ENCODE assay signal across 8 mouse cellular contexts in genomic region chr5:125409348-125410090, GRCm38 (mm10). TPM values are rescaled to one million over a fixed set of nuclear protein-coding genes. Genes with fewer than 3 reads are reported as not detected.
A peak's percentile ranks its signal among the peaks of the same experiment; 100 is the strongest.
DNase-seq lines count a peak whose midpoint lies in the region; ATAC-seq and TF ChIP-seq lines count a peak whose summit lies in the region.

No protein-coding gene starts in this region.

- H3K9ac ChIP-seq in heart, embryonic 12.5 days = no peak overlapping the region
- H3K9ac ChIP-seq in midbrain, embryonic 14.5 days (replicated peaks; ENCODE audit: low read length) = no peak overlapping the region

- H3K4me1 ChIP-seq in thymus, adult 2 months (replicated peaks; ENCODE audit: control insufficient read depth, insufficient read depth, low read length) = peaks cover 20% of the 10 kb centered on the region
- H3K4me1 ChIP-seq in heart, embryonic 12.5 days (replicated peaks) = peaks cover 23% of the 10 kb centered on the region
- peaks cover 7% of the 10 kb centered on the region for H3K4me1 ChIP-seq in midbrain, embryonic 14.5 days (ENCODE audit: control insufficient read depth, insufficient read depth, low read length)

- no peak overlapping the region for H3K27ac ChIP-seq in thymus, adult 2 months (ENCODE audit: control insufficient read depth, insufficient read depth, low read length)
- no peak overlapping the region for H3K27ac ChIP-seq in heart, embryonic 12.5 days (ENCODE audit: poor library complexity, severe bottlenecking)
- H3K27ac ChIP-seq in midbrain, embryonic 14.5 days (replicated peaks; ENCODE audit: low read depth, low read length) = no peak overlapping the region

- no peak overlapping the region for H3K4me3 ChIP-seq in thymus, adult 2 months (ENCODE audit: control insufficient read depth, insufficient read depth, low read length)
- peak overlapping the region; percentile 44 for H3K4me3 ChIP-seq in heart, embryonic 12.5 days
- peak overlapping the region; percentile 7; the same call in 1 of the 2 replicates for H3K4me3 ChIP-seq in midbrain, embryonic 14.5 days (replicated peaks; ENCODE audit: low read depth, low read length)

- no peaks in the 10 kb centered on the region; the same call in 1 of the 2 replicates for H3K36me3 ChIP-seq in thymus, adult 2 months (ENCODE audit: control insufficient read depth, insufficient read depth, low read length)
- peaks cover 11% of the 10 kb centered on the region for H3K36me3 ChIP-seq in heart, embryonic 12.5 days
- H3K36me3 ChIP-seq in midbrain, embryonic 14.5 days (ENCODE audit: control insufficient read depth, insufficient read depth, low read length) = peaks cover 18% of the 10 kb centered on the region

- H3K4me2 ChIP-seq in heart, embryonic 12.5 days = peak overlapping the region; percentile 58
- H3K4me2 ChIP-seq in midbrain, embryonic 14.5 days (ENCODE audit: low read length) = peak overlapping the region; percentile 33

- no peaks in the 10 kb centered on the region for H3K27me3 ChIP-seq in thymus, adult 2 months (ENCODE audit: control insufficient read depth, insufficient read depth, low read length)
- H3K27me3 ChIP-seq in heart, embryonic 12.5 days (replicated peaks) = no peaks in the 10 kb centered on the region
- H3K27me3 ChIP-seq in midbrain, embryonic 14.5 days (ENCODE audit: control insufficient read depth, insufficient read depth, low read length) = no peaks in the 10 kb centered on the region

- no peak for ATAC-seq in heart, embryonic 12.5 days (ENCODE audit: insufficient number of reproducible peaks, low FRiP score)
- no peak for ATAC-seq in midbrain, embryonic 14.5 days (ENCODE audit: low FRiP score, low TSS enrichment)
- no peak for ATAC-seq in cerebellum, adult (ENCODE audit: insufficient number of reproducible peaks, low FRiP score, low TSS enrichment)

- WGBS in thymus, adult 2 months = 64% methylated on average over 20 of the region's 20 CpGs
- 7% methylated on average over 20 of the region's 20 CpGs for WGBS in heart, embryonic 12.5 days
- whole genome bisulfite sequencing in midbrain, embryonic 14.5 days = 10% methylated on average over 20 of the region's 20 CpGs

- no peaks in the 10 kb centered on the region for H3K9me3 ChIP-seq in heart, embryonic 12.5 days (replicated peaks)
- no peaks in the 10 kb centered on the region for H3K9me3 ChIP-seq in midbrain, embryonic 14.5 days (ENCODE audit: control insufficient read depth, low read length)

- TF ChIP-seq POLR2A in thymus, adult 2 months (IDR thresholded peaks at IDR 0.05; ENCODE audit: control insufficient read depth, extremely low read depth, insufficient read depth, low read length, poor library complexity) = no peak

- TF ChIP-seq CTCF in thymus, adult 2 months (IDR thresholded peaks at IDR 0.05; ENCODE audit: borderline replicate concordance, control insufficient read depth, extremely low read depth, insufficient read depth, low read length, poor library complexity) = no peak

- DNase-seq in adrenal gland, adult 2 months = peak; percentile 71
- no peak for DNase-seq in adrenal gland, adult 8-10 months
- DNase-seq in thymus, postnatal 0 days (ENCODE audit: low spot score) = peak; percentile 69
- DNase-seq in thymus, adult 2 months = no peak
- DNase-seq in kidney, postnatal 25 days = peak; percentile 37 to 45
- peak; percentile 75 for DNase-seq in midbrain, embryonic 14.5 days

RNA-seq across cellular contexts. Expression of gene Ubc, which starts 19.5 kb away (rescaled TPM):
- total RNA-seq in adrenal gland, adult 2 months (2021) = 1,000 to 10,000 TPM; 1,333 to 2,925 TPM
- 634 and 889 TPM in 2 replicates for polyA plus RNA-seq in adrenal gland, adult 2 months (2012; rRNA removed)
- 1,000 to 10,000 TPM; 1,164 to 1,564 (median 1,502) TPM for total RNA-seq in adrenal gland, adult 8-10 months (2022)
- polyA plus RNA-seq in thymus, postnatal 0 days (2015; fragmentation: Nextera tagmentation; extraction: Ambion mirVana) = 532 and 603 TPM in 2 replicates
- 585 and 598 TPM in 2 replicates for polyA plus RNA-seq in thymus, adult 2 months (2012; rRNA removed)
- 840 and 852 TPM in 2 replicates for polyA plus RNA-seq in heart, embryonic 12.5 days (2016; fragmentation: Nextera tagmentation; extraction: Ambion mirVana)
- 1,251 and 1,332 TPM in 2 replicates for polyA plus RNA-seq in midbrain, embryonic 14.5 days (2014; fragmentation: Nextera tagmentation; extraction: Ambion mirVana)

RNA-seq across cellular contexts. Expression of gene Gm10382, which starts 20.4 kb away (rescaled TPM):
- under 1 TPM; 0.23 to 0.24 TPM for total RNA-seq in adrenal gland, adult 2 months (2021)
- 0.26 and 0.50 TPM in 2 replicates for polyA plus RNA-seq in adrenal gland, adult 2 months (2012; rRNA removed)
- total RNA-seq in adrenal gland, adult 8-10 months (2022) = under 1 TPM in 3 of 4 experiments, not detected in 1; 0.41 to 0.48 (median 0.45) TPM
- 0.44 and 0.74 TPM in 2 replicates for polyA plus RNA-seq in thymus, postnatal 0 days (2015; fragmentation: Nextera tagmentation; extraction: Ambion mirVana)
- polyA plus RNA-seq in thymus, adult 2 months (2012; rRNA removed) = 0.18 TPM in 1 of 2 replicates, not detected in the other
- polyA plus RNA-seq in heart, embryonic 12.5 days (2016; fragmentation: Nextera tagmentation; extraction: Ambion mirVana) = 0.28 and 0.67 TPM in 2 replicates
- polyA plus RNA-seq in midbrain, embryonic 14.5 days (2014; fragmentation: Nextera tagmentation; extraction: Ambion mirVana) = 0.42 and 0.58 TPM in 2 replicates

RNA-seq across cellular contexts. Expression of gene Dhx37, which starts 24.4 kb away (rescaled TPM):
- total RNA-seq in adrenal gland, adult 2 months (2021) = 10 to 100 TPM; 19.2 to 19.6 TPM
- polyA plus RNA-seq in adrenal gland, adult 2 months (2012; rRNA removed) = 26.0 and 53.9 TPM in 2 replicates
- total RNA-seq in adrenal gland, adult 8-10 months (2022) = 10 to 100 TPM; 19.1 to 22.1 (median 19.9) TPM
- polyA plus RNA-seq in thymus, postnatal 0 days (2015; fragmentation: Nextera tagmentation; extraction: Ambion mirVana) = 8.1 and 8.2 TPM in 2 replicates
- polyA plus RNA-seq in thymus, adult 2 months (2012; rRNA removed) = 31.7 and 32.4 TPM in 2 replicates
- polyA plus RNA-seq in heart, embryonic 12.5 days (2016; fragmentation: Nextera tagmentation; extraction: Ambion mirVana) = 11.0 and 11.4 TPM in 2 replicates
- polyA plus RNA-seq in midbrain, embryonic 14.5 days (2014; fragmentation: Nextera tagmentation; extraction: Ambion mirVana) = 8.5 and 9.8 TPM in 2 replicates

RNA-seq across cellular contexts. Expression of gene Bri3bp, which starts 31.8 kb away (rescaled TPM):
- 10 to 100 TPM; 25.3 to 28.7 TPM for total RNA-seq in adrenal gland, adult 2 months (2021)
- 11.0 and 22.1 TPM in 2 replicates for polyA plus RNA-seq in adrenal gland, adult 2 months (2012; rRNA removed)
- total RNA-seq in adrenal gland, adult 8-10 months (2022) = 10 to 100 TPM; 27.8 to 35.6 (median 31.6) TPM
- polyA plus RNA-seq in thymus, postnatal 0 days (2015; fragmentation: Nextera tagmentation; extraction: Ambion mirVana) = 37.3 and 42.5 TPM in 2 replicates
- 22.7 and 26.4 TPM in 2 replicates for polyA plus RNA-seq in thymus, adult 2 months (2012; rRNA removed)
- 41.8 and 49.3 TPM in 2 replicates for polyA plus RNA-seq in heart, embryonic 12.5 days (2016; fragmentation: Nextera tagmentation; extraction: Ambion mirVana)
- 26.8 and 37.8 TPM in 2 replicates for polyA plus RNA-seq in midbrain, embryonic 14.5 days (2014; fragmentation: Nextera tagmentation; extraction: Ambion mirVana)

Comparison
In these comparisons a context has a peak if more than half of its experiments do, and no peak if none do; other contexts are left out.
1. DNase-seq: peak in adrenal gland, adult 2 months (single experiment), thymus, postnatal 0 days (single experiment), kidney, postnatal 25 days (2 of 2) and midbrain, embryonic 14.5 days (single experiment); none in adrenal gland, adult 8-10 months (single experiment) and thymus, adult 2 months (single experiment).